Mouse (Mus musculus) forebrain, embryonic 14.5 days (tissue): Measurements from ENCODE around the gene Enah. TPM values are rescaled to one million over a fixed set of nuclear protein-coding genes. Genes with fewer than 3 reads are reported as not detected.

Experiments
- ATAC-seq: fragments of 200-750 bp; cut with Nextera tagmentation; 2 replicates; pipeline ENCODE4 v1.8.0; 2017; ENCODE audit warnings: mild to moderate bottlenecking, moderate library complexity
- DNase-seq: peaks from one replicate; pipeline ENCODE4 v3.0.0-alpha.2; 2015; ENCODE audit warnings: low spot score
- H3K27ac ChIP-seq: fragments of 300-500 bp; sonication (generic); 2 replicates; pipeline ENCODE4 v1.5.1; 2014; ENCODE audit warnings: low read depth, mild to moderate bottlenecking, control low read depth, low read length, moderate library complexity
- H3K27me3 ChIP-seq: fragments of 300-500 bp; sonication (generic); replicated peaks from 2 replicates; pipeline ENCODE4 v1.6.1; 2014; ENCODE audit warnings: low read length, control low read depth, mixed read lengths; ENCODE audit not compliant: control insufficient read depth, insufficient read depth
- H3K36me3 ChIP-seq: fragments of 300-500 bp; sonication (generic); 2 replicates; pipeline ENCODE4 v1.6.1; 2014; ENCODE audit warnings: low read length, control low read depth; ENCODE audit not compliant: control insufficient read depth, insufficient read depth
- H3K4me1 ChIP-seq: fragments of 300-500 bp; sonication (generic); 2 replicates; pipeline ENCODE4 v1.6.1; 2014; ENCODE audit warnings: antibody characterized with exemption, low read length, control low read depth; ENCODE audit not compliant: control insufficient read depth, insufficient read depth
- H3K4me2 ChIP-seq: fragments of 300-500 bp; sonication (generic); 2 replicates; pipeline ENCODE4 v1.6.1; 2014; ENCODE audit warnings: mild to moderate bottlenecking, control low read depth, low read length
- H3K4me3 ChIP-seq: fragments of 300-500 bp; sonication (generic); 2 replicates; pipeline ENCODE4 v1.5.1; 2014; ENCODE audit warnings: low read depth, low read length, control low read depth
- H3K9ac ChIP-seq: fragments of 300-500 bp; sonication (generic); 2 replicates; pipeline ENCODE4 v1.6.1; 2014; ENCODE audit warnings: mild to moderate bottlenecking, low read length, control low read depth, moderate library complexity
- H3K9me3 ChIP-seq: fragments of 300-500 bp; sonication (generic); replicated peaks from 2 replicates; pipeline ENCODE4 v1.6.1; 2016; ENCODE audit warnings: low read length, control low read depth, mixed read lengths; ENCODE audit not compliant: control insufficient read depth
- WGBS: fragments of 180-500 bp; shearing (Covaris S2); extraction: QIAGEN DNeasy Blood & Tissue Kit; methylation state at CpG from one replicate; pipeline ENCODE4 v1.1.7; 2014; 5-methylcytosine and 5-hydroxymethylcytosine counted together
- polyA plus RNA-seq: library from polyadenylated mRNA; unstranded; fragments of >200 nt; fragmentation: Nextera tagmentation; extraction: Ambion mirVana; gene quantifications from 2 replicates; pipeline ENCODE4 v1.2.1, GENCODE M21; 2014

The Enah gene
- polyA plus RNA-seq, 1 experiment from 2014 or later, result 19.9 TPM

- Histone ChIP-seq H3K27me3 (no peaks in the 10 kb centered on the region), H3K4me3 (no peak overlapping the region), H3K4me2 (no peak overlapping the region), H3K4me1 (no peaks in the 10 kb centered on the region), H3K36me3 (peaks cover 12% of the 10 kb centered on the region), H3K9me3 (no peaks in the 10 kb centered on the region), H3K27ac (no peak overlapping the region), H3K9ac (no peak overlapping the region)
- WGBS, result 95% methylated on average over 3 of the region's 3 CpGs
- DNase-seq (no peak), ATAC-seq (no peak)
These were observed 59.4 kb downstream of the Enah start for GRCm38 (mm10) chr1:181960383-181960782.

- WGBS, result 96% methylated on average over 1 of the region's 1 CpGs
- Histone ChIP-seq H3K4me3 (no peak overlapping the region), H3K9ac (no peak overlapping the region)
These were observed 61.4 kb downstream of the Enah start for GRCm38 (mm10) chr1:181958392-181958791.

GRCm38 (mm10) chr1:181957736-181958135 is 62.1 kb downstream of the Enah start:
- ATAC-seq (no peak), DNase-seq (no peak)
- Histone ChIP-seq H3K9ac (no peak overlapping the region), H3K36me3 (peaks cover 13% of the 10 kb centered on the region), H3K4me3 (no peak overlapping the region), H3K4me2 (no peak overlapping the region), H3K9me3 (no peaks in the 10 kb centered on the region), H3K27me3 (no peaks in the 10 kb centered on the region), H3K27ac (no peak overlapping the region), H3K4me1 (no peaks in the 10 kb centered on the region)
- 96% methylated on average over 2 of the region's 2 CpGs for WGBS

More at GRCm38 (mm10) chr1:181958392-181958791, 61.4 kb downstream of the Enah start:
- Histone ChIP-seq H3K9me3 (no peaks in the 10 kb centered on the region), H3K4me1 (no peaks in the 10 kb centered on the region), H3K27me3 (no peaks in the 10 kb centered on the region), H3K27ac (no peak overlapping the region), H3K4me2 (no peak overlapping the region), H3K36me3 (peaks cover 12% of the 10 kb centered on the region)
- ATAC-seq (no peak), DNase-seq (no peak)

GRCm38 (mm10) chr1:181953547-181953946 is 66.2 kb downstream of the Enah start:
- H3K4me1 ChIP-seq, result no peaks in the 10 kb centered on the region
- no peak for ATAC-seq

GRCm38 (mm10) chr1:181951266-181951665 is 68.5 kb downstream of the Enah start:
- ATAC-seq (no peak), DNase-seq (no peak)
- Histone ChIP-seq H3K36me3 (peaks cover 5% of the 10 kb centered on the region), H3K27ac (no peak overlapping the region), H3K4me2 (no peak overlapping the region), H3K4me3 (no peak overlapping the region), H3K9ac (no peak overlapping the region), H3K9me3 (no peaks in the 10 kb centered on the region), H3K27me3 (no peaks in the 10 kb centered on the region), H3K4me1 (no peaks in the 10 kb centered on the region)
- WGBS, result 90% methylated on average over 5 of the region's 5 CpGs

More at GRCm38 (mm10) chr1:181953547-181953946, 66.2 kb downstream of the Enah start:
- Histone ChIP-seq H3K9me3 (no peaks in the 10 kb centered on the region), H3K4me3 (no peak overlapping the region), H3K27ac (no peak overlapping the region), H3K27me3 (no peaks in the 10 kb centered on the region), H3K4me2 (no peak overlapping the region), H3K9ac (no peak overlapping the region), H3K36me3 (peaks cover 10% of the 10 kb centered on the region)
- no peak for DNase-seq

GRCm38 (mm10) chr1:181950721-181951120 is 69.1 kb downstream of the Enah start:
- DNase-seq (no peak), ATAC-seq (no peak)
- 0 out of 2 replicates have a peak, but pooled peaks cover 3% of the 10 kb centered on the region for H3K36me3 ChIP-seq
- no peak overlapping the region for H3K4me2 ChIP-seq
- 95% methylated on average over 9 of the region's 9 CpGs for WGBS
- no peak overlapping the region for H3K4me3 ChIP-seq
- no peaks in the 10 kb centered on the region for H3K27me3 ChIP-seq
- no peak overlapping the region for H3K9ac ChIP-seq
- H3K4me1 ChIP-seq, result no peaks in the 10 kb centered on the region
- H3K9me3 ChIP-seq, result no peaks in the 10 kb centered on the region
- H3K27ac ChIP-seq, result no peak overlapping the region

GRCm38 (mm10) chr1:181948191-181948590 is 71.6 kb downstream of the Enah start:
- Histone ChIP-seq H3K4me3 (no peak overlapping the region), H3K9ac (no peak overlapping the region), H3K27me3 (no peaks in the 10 kb centered on the region), H3K36me3 (0 out of 2 replicates have a peak, but pooled peaks cover 5% of the 10 kb centered on the region), H3K4me2 (no peak overlapping the region), H3K9me3 (no peaks in the 10 kb centered on the region), H3K27ac (no peak overlapping the region), H3K4me1 (no peaks in the 10 kb centered on the region)
- ATAC-seq (no peak), DNase-seq (no peak)
- 78% methylated on average over 3 of the region's 3 CpGs for WGBS

- H3K27me3 ChIP-seq, result no peaks in the 10 kb centered on the region
- no peak overlapping the region for H3K4me2 ChIP-seq
- no peak overlapping the region for H3K9ac ChIP-seq
- DNase-seq (no peak), ATAC-seq (no peak)
- no peaks in the 10 kb centered on the region for H3K36me3 ChIP-seq
- no peaks in the 10 kb centered on the region for H3K4me1 ChIP-seq
- H3K27ac ChIP-seq, result no peak overlapping the region
- H3K9me3 ChIP-seq, result no peaks in the 10 kb centered on the region
- WGBS, result 73% methylated on average over 2 of the region's 2 CpGs
- no peak overlapping the region for H3K4me3 ChIP-seq
These were observed 82.7 kb downstream of the Enah start for GRCm38 (mm10) chr1:181937064-181937463.

- no peaks in the 10 kb centered on the region for H3K9me3 ChIP-seq
- no peaks in the 10 kb centered on the region for H3K4me1 ChIP-seq
- no peak overlapping the region for H3K27ac ChIP-seq
- ATAC-seq (no peak), DNase-seq (no peak)
- H3K9ac ChIP-seq, result no peak overlapping the region
- peaks cover 13% of the 10 kb centered on the region; the same call in 1 of the 2 replicates for H3K36me3 ChIP-seq
- no peak overlapping the region for H3K4me3 ChIP-seq
- 83% methylated on average over 5 of the region's 5 CpGs for WGBS
- H3K27me3 ChIP-seq, result no peaks in the 10 kb centered on the region
- no peak overlapping the region for H3K4me2 ChIP-seq
These were observed 91.4 kb downstream of the Enah start for GRCm38 (mm10) chr1:181928388-181928787.
